Mouse (Mus musculus) liver, adult 2 months (tissue): Measurements from ENCODE around the gene Slc6a13. TPM values are rescaled to one million over a fixed set of nuclear protein-coding genes. Genes with fewer than 3 reads are reported as not detected.
"Not testable (repeated sequence)": the region's sequence is repeated elsewhere in the genome, so short reads cannot be mapped to it uniquely, and the experiment has no call there.

Source experiments
- DNase-seq: peaks from one replicate; pipeline ENCODE4 v3.0.0-alpha.2; 2011; ENCODE audit warnings: low read depth, low spot score; ENCODE audit errors: extremely low read depth
- H3K27ac ChIP-seq: fragments of 200-500 bp; replicated peaks from 2 replicates; pipeline ENCODE4 v1.5.1; 2012; ENCODE audit warnings: low read depth, mild to moderate bottlenecking, control low read depth, inconsistent platforms, low read length; ENCODE audit not compliant: insufficient read depth
- H3K27me3 ChIP-seq: fragments of 200-500 bp; 2 replicates; pipeline ENCODE4 v1.6.1; 2012; ENCODE audit warnings: mild to moderate bottlenecking, moderate library complexity, low read length, inconsistent platforms; ENCODE audit not compliant: control insufficient read depth, insufficient read depth
- H3K36me3 ChIP-seq: fragments of 200-500 bp; 2 replicates; pipeline ENCODE4 v1.6.1; 2012; ENCODE audit warnings: low read length, inconsistent platforms; ENCODE audit not compliant: control insufficient read depth, insufficient read depth
- H3K4me1 ChIP-seq: fragments of 200-500 bp; 2 replicates; pipeline ENCODE4 v1.6.1; 2011; ENCODE audit warnings: low read length; ENCODE audit not compliant: control insufficient read depth, insufficient read depth
- H3K4me3 ChIP-seq: fragments of 200-500 bp; 2 replicates; pipeline ENCODE4 v1.5.1; 2011; ENCODE audit warnings: low read depth, mild to moderate bottlenecking, control low read depth, low read length, moderate library complexity; ENCODE audit not compliant: insufficient read depth
- H3K79me2 ChIP-seq: fragments of 200-500 bp; 2 replicates; pipeline ENCODE4 v1.6.1; 2012; ENCODE audit warnings: inconsistent platforms, mild to moderate bottlenecking, low read length, moderate library complexity; ENCODE audit not compliant: control insufficient read depth, insufficient read depth
- H3K9ac ChIP-seq: fragments of 200-500 bp; 2 replicates; pipeline ENCODE4 v1.6.1; 2012; ENCODE audit warnings: low read depth, mild to moderate bottlenecking, control low read depth, inconsistent platforms, low read length
- CTCF ChIP-seq: fragments of 200-500 bp; IDR thresholded peaks from 2 replicates; pipeline ENCODE4 v1.5.1; 2011; ENCODE audit warnings: low read depth, low read length, control low read depth
- POLR2A ChIP-seq: fragments of 200-500 bp; IDR thresholded peaks from 2 replicates; pipeline ENCODE4 v1.6.1; 2011; ENCODE audit warnings: low read length, control low read depth; ENCODE audit not compliant: insufficient read depth; ENCODE audit errors: extremely low read depth
- WGBS: fragments of 180-500 bp; shearing (Covaris S2); methylation state at CpG from one replicate; pipeline ENCODE4 v1.1.7; 2018; 5-methylcytosine and 5-hydroxymethylcytosine counted together
- polyA plus RNA-seq: library from polyadenylated mRNA; depleted of rRNA; stranded (reverse); fragments of >200 nt; gene quantifications from 2 replicates; pipeline ENCODE4 v1.2.3, GENCODE M21; 2012
- total RNA-seq: library from RNA; depleted of rRNA; stranded (reverse); fragments of >200 nt; gene quantifications from 2 replicates; pipeline ENCODE4 v1.2.3, GENCODE M21; 2014

Slc6a13 gene
- total and polyA plus RNA-seq, 2 experiments = 159 to 272 TPM

GRCm38 (mm10) chr6:121356041-121356440 is 56.0 kb downstream of the Slc6a13 start:
- H3K4me1 ChIP-seq = no peaks in the 10 kb centered on the region
- H3K9ac ChIP-seq = no peak overlapping the region
- TF ChIP-seq CTCF = no peak
- TF ChIP-seq POLR2A = no peak
- no peak for DNase-seq
- WGBS = 70% methylated on average over 1 of the region's 1 CpGs
- H3K36me3 ChIP-seq = peaks cover 43% of the 10 kb centered on the region
- no peaks in the 10 kb centered on the region for H3K79me2 ChIP-seq
- H3K27me3 ChIP-seq = no peaks in the 10 kb centered on the region
- H3K4me3 ChIP-seq = no peak overlapping the region
- H3K27ac ChIP-seq = no peak overlapping the region

GRCm38 (mm10) chr6:121357232-121357631 is 57.2 kb downstream of the Slc6a13 start:
- Histone ChIP-seq H3K36me3 (peaks cover 46% of the 10 kb centered on the region), H3K79me2 (no peaks in the 10 kb centered on the region), H3K9ac (no peak overlapping the region), H3K27me3 (no peaks in the 10 kb centered on the region), H3K27ac (no peak overlapping the region), H3K4me1 (no peaks in the 10 kb centered on the region), H3K4me3 (no peak overlapping the region)
- 91% methylated on average over 6 of the region's 6 CpGs for WGBS
- no peak for DNase-seq
- TF ChIP-seq CTCF = no peak
- no peak for TF ChIP-seq POLR2A

- Histone ChIP-seq H3K27ac (no peak overlapping the region), H3K36me3 (peaks cover 22% of the 10 kb centered on the region), H3K9ac (no peak overlapping the region), H3K4me1 (no peaks in the 10 kb centered on the region), H3K4me3 (no peak overlapping the region), H3K79me2 (no peaks in the 10 kb centered on the region), H3K27me3 (no peaks in the 10 kb centered on the region)
- 82% methylated on average over 6 of the region's 6 CpGs for WGBS
- TF ChIP-seq POLR2A (no peak), CTCF (no peak)
- no peak for DNase-seq
Observed at GRCm38 (mm10) chr6:121363061-121363460, 63.0 kb downstream of the Slc6a13 start.

- H3K36me3 ChIP-seq = peaks cover 16% of the 10 kb centered on the region
- no peaks in the 10 kb centered on the region for H3K27me3 ChIP-seq
- no peak overlapping the region for H3K9ac ChIP-seq
- TF ChIP-seq CTCF (no peak), POLR2A (no peak)
- H3K27ac ChIP-seq = no peak overlapping the region
- no peaks in the 10 kb centered on the region for H3K4me1 ChIP-seq
- no peak overlapping the region for H3K4me3 ChIP-seq
- H3K79me2 ChIP-seq = no peaks in the 10 kb centered on the region
- no peak for DNase-seq
- 80% methylated on average over 4 of the region's 4 CpGs for WGBS
Observed at GRCm38 (mm10) chr6:121363956-121364355, 63.9 kb downstream of the Slc6a13 start.

- not testable (repeated sequence) for H3K4me3 ChIP-seq, H3K27ac ChIP-seq, H3K27me3 ChIP-seq, H3K4me1 ChIP-seq, H3K36me3 ChIP-seq, H3K9ac ChIP-seq, H3K79me2 ChIP-seq, DNase-seq
- TF ChIP-seq CTCF = peak; percentile 63; the same call in 1 of the 2 replicates
- 14% methylated on average over 2 of the region's 2 CpGs for WGBS
Observed at GRCm38 (mm10) chr6:121366537-121366936, 66.5 kb downstream of the Slc6a13 start.

GRCm38 (mm10) chr6:121367099-121367498 is 67.1 kb downstream of the Slc6a13 start:
- Histone ChIP-seq H3K27me3 (no peaks in the 10 kb centered on the region), H3K4me3 (no peak overlapping the region), H3K36me3 (peaks cover 5% of the 10 kb centered on the region), H3K27ac (no peak overlapping the region), H3K4me1 (no peaks in the 10 kb centered on the region), H3K9ac (no peak overlapping the region), H3K79me2 (no peaks in the 10 kb centered on the region)
- TF ChIP-seq POLR2A (no peak), CTCF (no peak)
- WGBS = 87% methylated on average over 3 of the region's 3 CpGs
- no peak for DNase-seq
